Mouse (Mus musculus): ENCODE results near the gene Mrpl18. TPM values are rescaled to one million over a fixed set of nuclear protein-coding genes. Genes with fewer than 3 reads are reported as not detected.

Gene Mrpl18
- polyA plus RNA-seq (2015; fragmentation: Nextera tagmentation; extraction: Ambion mirVana) = 117 and 133 TPM in 2 replicates

GRCm38 (mm10) chr17:12915881-12916583, at the start of gene Mrpl18:
TSS of gene Mrpl18 (minus strand) at chr17:12916345.

GRCm38 (mm10) chr17:12960331-12960873, 44.3 kb upstream of the Mrpl18 start, which contains the start of gene Acat2:
TSS of gene Acat2 (minus strand) at chr17:12960747.

GRCm38 (mm10) chr17:12940151-12940805, 24.1 kb upstream of the Mrpl18 start, which contains the start of gene Acat3:
TSS of gene Acat3 (minus strand) at chr17:12940600.

DNA sequence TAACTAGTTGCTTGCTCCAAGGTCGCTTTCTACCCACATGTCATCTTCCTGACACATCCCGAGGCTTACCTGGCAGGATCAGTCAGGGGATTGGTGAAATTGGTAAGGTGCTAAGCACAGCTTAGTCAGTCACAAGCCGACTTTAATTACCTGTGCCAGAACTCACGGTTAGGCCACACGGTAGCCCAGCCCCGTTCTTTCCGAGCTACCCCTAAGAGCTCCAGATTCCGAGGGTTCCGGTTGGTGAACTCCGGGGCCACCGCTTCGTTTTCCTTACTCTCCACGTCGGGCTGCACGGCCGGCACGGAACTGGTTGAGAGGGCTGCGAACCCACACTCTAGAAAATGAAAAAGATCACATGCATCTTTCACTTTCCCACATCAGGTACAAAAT, 661 bp downstream of the Mrpl18 start, which contains the start of gene Tcp1:
Gene Tcp1 (plus strand): TSS at position 214 of the 393 bp plus-strand sequence.

DNA sequence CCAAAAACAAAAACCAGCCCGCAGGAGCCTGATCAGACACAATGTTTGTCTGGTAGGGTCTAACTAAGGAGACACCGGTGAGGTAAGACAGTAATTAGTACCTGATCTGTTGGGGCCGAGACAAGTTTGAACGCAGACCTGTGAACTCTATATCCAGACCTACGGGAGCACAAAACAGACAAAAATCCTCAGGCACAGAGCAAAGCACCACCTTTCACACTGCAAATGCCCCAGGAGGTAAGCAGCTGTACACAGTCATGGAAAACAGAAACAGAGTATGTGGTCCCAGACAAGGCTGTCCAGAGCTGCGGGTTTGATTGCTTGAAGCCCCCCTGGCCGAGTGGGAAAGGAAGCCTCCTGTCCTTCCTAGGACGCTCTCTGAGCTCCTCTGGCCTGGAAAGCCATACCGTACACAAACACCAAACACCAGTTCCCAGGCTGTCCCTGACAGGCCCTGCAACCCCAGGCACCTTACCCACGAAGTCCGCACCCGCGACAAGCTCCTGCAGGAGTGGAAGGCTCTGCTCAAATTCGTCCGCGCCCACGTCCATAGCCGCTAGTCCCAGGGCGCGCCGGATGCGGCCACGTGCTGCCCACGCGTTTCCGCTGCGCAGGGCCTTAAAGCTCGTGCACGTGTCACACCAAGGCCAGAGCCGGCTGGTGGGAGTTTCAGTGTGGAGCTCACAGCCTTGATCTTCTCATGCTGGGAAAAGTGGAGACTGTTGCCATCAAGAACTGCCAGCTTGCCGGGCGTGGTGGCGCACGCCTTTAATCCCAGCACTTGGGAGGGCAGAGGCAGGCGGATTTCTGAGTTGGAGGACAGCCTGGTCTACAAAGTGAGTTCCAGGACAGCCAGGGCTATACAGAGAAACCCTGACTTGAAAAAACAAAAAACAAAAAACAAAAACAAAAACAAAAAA, 6.5 kb downstream of the Mrpl18 start, which contains the start of gene Pnldc1:
Gene Pnldc1 (minus strand): TSS at position 870 of the 920 bp plus-strand sequence.

DNA sequence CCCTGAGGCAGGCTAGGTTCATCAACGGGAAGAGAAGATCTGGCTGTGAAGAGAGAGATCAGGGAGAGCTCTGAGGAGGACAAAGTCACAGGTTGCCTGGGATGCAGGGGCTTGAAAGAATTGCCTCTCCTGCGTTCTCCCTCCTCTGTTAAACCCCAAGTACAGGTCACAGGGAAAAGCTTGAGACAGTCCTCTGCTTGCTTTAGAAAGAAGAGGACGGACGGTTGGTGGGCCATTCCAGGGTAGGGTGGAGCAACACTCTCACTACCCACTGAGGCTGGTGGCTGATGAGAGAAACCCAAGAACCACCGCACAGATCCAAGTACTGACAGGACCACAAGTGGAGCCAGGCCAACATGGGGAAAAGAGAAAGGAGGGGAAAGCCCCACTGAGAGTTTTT, 40.4 kb downstream of the Mrpl18 start, which contains the start of gene Mrgprh:
Gene Mrgprh (plus strand): TSS at position 301 of the 400 bp plus-strand sequence.

DNA sequence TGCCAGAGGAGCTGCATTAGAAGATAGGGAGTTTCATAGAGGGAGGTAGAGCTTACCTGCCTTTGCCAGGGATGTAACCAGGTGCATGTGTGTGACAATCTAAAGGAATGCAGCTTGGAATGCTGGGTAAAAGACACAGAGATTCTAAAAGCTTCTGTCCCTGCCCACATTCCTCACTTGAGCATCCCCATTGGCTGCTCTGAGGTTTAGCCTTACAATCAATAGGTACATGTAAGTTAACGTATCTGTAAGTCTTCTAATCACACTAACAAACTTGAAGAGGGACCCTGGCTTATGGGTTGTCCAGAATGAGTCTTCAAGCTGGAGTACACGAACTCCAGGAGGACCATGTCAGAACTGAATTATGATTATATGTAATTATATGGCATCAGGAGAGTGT, 48.1 kb downstream of the Mrpl18 start, which contains the start of gene Mas1:
Gene Mas1 (minus strand): TSS at position 101 of the 400 bp plus-strand sequence.

Small RNA genes lying within 50 kb of the gene (microRNA-seq; reads per million reads assigned to microRNA genes)
- not detected for gene Gm24085 (ENCODE audit: borderline replicate concordance, insufficient number of aligned reads)

Other genes with a start within 250 kb of the Mrpl18 start
- 0.61 and 0.80 TPM in 2 replicates for gene Slc22a1, start 240.5 kb downstream of the Mrpl18 start, polyA plus RNA-seq (2015; fragmentation: Nextera tagmentation; extraction: Ambion mirVana)
- gene Igf2r, start 146.7 kb downstream of the Mrpl18 start, polyA plus RNA-seq (2015; fragmentation: Nextera tagmentation; extraction: Ambion mirVana) = 10.7 and 13.6 TPM in 2 replicates
- 0.38 and 0.39 TPM in 2 replicates for gene Mas1, start 48.2 kb downstream of the Mrpl18 start, polyA plus RNA-seq (2015; fragmentation: Nextera tagmentation; extraction: Ambion mirVana)
- 0.08 TPM in 1 of 2 replicates, not detected in the other for gene Mrgprh, start 40.3 kb downstream of the Mrpl18 start, polyA plus RNA-seq (2015; fragmentation: Nextera tagmentation; extraction: Ambion mirVana)
- 0.94 and 1.3 TPM in 2 replicates for gene Pnldc1, start 6.1 kb downstream of the Mrpl18 start, polyA plus RNA-seq (2015; fragmentation: Nextera tagmentation; extraction: Ambion mirVana)
- 206 and 254 TPM in 2 replicates for gene Tcp1, start 644 bp downstream of the Mrpl18 start, polyA plus RNA-seq (2015; fragmentation: Nextera tagmentation; extraction: Ambion mirVana)
- gene Acat3, start 24.3 kb upstream of the Mrpl18 start, polyA plus RNA-seq (2015; fragmentation: Nextera tagmentation; extraction: Ambion mirVana) = 1.7 and 2.8 TPM in 2 replicates
- 47.5 and 60.0 TPM in 2 replicates for gene Acat2, start 44.4 kb upstream of the Mrpl18 start, polyA plus RNA-seq (2015; fragmentation: Nextera tagmentation; extraction: Ambion mirVana)
- 105 and 108 TPM in 2 replicates for gene Wtap, start 77.8 kb upstream of the Mrpl18 start, polyA plus RNA-seq (2015; fragmentation: Nextera tagmentation; extraction: Ambion mirVana)
- 166 and 317 TPM in 2 replicates for gene Sod2, start 90.5 kb upstream of the Mrpl18 start, polyA plus RNA-seq (2015; fragmentation: Nextera tagmentation; extraction: Ambion mirVana)
- 0.11 TPM in 1 of 2 replicates, not detected in the other for gene Gpr31b, start 136.0 kb upstream of the Mrpl18 start, polyA plus RNA-seq (2015; fragmentation: Nextera tagmentation; extraction: Ambion mirVana)
- gene Tcp10b, start 144.8 kb upstream of the Mrpl18 start, polyA plus RNA-seq (2015; fragmentation: Nextera tagmentation; extraction: Ambion mirVana) = 0.16 and 0.26 TPM in 2 replicates
- gene Unc93a, start 215.5 kb upstream of the Mrpl18 start, polyA plus RNA-seq (2015; fragmentation: Nextera tagmentation; extraction: Ambion mirVana) = 0.08 TPM in 1 of 2 replicates, not detected in the other